Mouse (Mus musculus) skeletal muscle tissue, adult 2 months (tissue): ENCODE measurements around the gene Ddo.

Source experiments
- DNase-seq: peaks from one replicate; pipeline ENCODE4 v3.0.0-alpha.2; 2012; ENCODE audit warnings: low read depth, low spot score

Gene Ddo

GRCm38 (mm10) chr10:40651676-40652075 is 21.9 kb downstream of the Ddo start:
- no peak for DNase-seq

DNA sequence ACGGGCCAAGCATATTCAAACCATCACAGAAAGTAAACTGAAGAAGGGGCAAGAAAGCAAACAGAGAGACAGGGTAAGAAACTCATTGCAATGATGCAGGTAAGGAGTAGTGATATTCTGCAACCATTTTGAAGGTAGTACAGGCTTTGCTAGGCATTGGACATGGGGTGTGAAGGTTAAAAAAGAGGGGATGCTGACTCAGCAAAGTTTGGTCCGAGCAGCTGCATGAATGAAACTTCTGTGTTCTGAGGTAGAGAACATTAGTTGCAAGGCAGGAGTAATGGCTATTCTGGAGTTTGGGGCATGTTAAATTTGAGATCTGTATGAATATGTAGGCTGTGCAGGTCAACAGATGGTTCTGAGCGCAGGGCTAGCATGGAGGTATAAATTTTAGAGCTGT is 35.5 kb downstream of the Ddo start:
- DNase-seq: no peak

DNA sequence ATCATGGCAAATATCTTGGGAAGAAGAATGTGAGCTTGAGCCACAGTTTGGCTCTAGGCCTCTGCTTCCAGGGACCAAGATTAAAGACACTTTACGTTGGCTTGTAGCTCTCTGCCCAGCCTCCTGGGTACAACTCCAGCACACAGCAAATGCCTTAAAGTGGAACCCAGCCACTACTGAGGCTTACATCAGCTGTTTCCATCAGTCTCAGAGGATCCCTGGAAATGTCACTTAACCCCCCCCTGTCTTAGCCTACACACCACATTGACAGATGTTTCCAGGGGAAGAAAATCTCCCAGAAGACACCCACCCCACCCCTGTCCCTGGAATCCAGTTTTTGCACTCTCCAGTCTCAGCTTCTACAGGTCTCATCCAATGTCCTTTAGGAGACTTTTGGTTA is 37.1 kb downstream of the Ddo start:
- DNase-seq: no peak

GRCm38 (mm10) chr10:40668640-40669039 is 38.8 kb downstream of the Ddo start:
- DNase-seq: no peak

DNA sequence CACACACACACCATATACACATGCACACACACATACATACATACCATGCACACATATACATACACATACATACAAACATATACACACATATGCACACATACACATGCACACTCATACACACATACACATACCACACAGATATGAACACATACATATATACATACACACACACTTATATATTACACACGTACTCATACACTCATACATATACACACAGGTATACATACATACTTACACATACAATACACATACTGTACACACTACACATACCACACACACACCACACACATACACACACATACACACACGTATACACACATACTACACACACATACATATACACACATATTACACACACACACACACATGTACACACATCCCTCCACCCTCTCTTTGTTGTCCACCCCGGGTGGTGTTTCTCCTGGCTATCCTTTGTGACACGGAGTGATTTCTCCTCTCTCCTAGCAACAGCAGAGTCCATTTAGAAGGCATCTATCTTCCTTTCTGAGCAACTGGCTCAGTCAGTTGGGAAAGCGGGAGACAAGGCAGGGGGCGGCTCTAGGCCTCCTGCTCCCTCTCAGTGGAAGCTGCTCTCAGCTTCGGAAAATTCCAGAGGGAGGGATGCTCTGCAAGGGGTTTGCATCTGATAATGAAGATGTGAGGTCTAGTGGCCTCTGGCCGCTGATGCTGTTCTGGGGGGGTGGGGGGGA is 42.9 kb downstream of the Ddo start:
- DNase-seq: no peak

DNA sequence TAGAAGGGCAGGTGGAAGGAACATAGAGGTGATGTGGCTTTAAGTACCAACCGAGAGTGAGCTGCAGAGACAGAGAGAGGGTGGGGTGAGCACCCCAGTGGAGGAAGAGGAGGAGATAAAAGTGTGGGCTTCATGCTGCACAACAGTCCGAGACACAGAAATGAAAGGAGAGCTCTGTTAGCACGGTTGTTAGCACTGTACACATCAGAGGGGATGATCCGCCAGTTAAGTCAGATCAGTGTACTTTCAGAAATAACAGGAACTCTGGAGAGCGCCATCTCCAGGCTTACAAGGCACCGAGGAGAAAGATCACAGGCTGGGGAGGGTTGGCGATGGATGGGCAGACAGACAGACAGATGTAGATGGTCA is 43.5 kb downstream of the Ddo start:
- DNase-seq: no peak

- DNase-seq: no peak
Observed at GRCm38 (mm10) chr10:40674151-40674550, 44.3 kb downstream of the Ddo start.

- no peak for DNase-seq
Observed at GRCm38 (mm10) chr10:40675921-40676320, 46.1 kb downstream of the Ddo start.

DNA sequence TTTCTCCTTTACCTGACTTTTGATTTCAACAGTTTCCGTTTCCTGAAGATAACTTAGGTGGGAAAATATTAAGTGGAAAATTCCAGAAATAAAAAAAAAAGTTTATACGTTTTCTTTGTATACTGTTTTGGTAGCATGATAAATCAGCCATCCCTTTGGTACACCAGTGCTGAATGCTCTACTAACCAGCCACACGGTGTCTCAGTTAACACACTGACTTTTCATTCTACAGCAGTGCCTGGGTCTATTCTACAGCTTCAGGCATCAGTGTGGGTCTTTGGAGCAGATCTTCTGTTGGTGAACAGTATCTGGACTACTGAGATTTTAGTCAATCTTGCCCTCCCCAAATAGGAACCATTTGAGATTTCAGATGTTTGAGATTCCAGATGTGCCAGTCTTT is 48.7 kb downstream of the Ddo start:
- no peak for DNase-seq

- no peak for DNase-seq
Observed at GRCm38 (mm10) chr10:40682470-40682869, 52.7 kb downstream of the Ddo start.

GRCm38 (mm10) chr10:40683092-40683867 is 53.5 kb downstream of the Ddo start, which contains the start of gene Mettl24:
Gene Mettl24, plus strand, starts transcription at chr10:40683282.
- DNase-seq: peak; percentile 53

DNA sequence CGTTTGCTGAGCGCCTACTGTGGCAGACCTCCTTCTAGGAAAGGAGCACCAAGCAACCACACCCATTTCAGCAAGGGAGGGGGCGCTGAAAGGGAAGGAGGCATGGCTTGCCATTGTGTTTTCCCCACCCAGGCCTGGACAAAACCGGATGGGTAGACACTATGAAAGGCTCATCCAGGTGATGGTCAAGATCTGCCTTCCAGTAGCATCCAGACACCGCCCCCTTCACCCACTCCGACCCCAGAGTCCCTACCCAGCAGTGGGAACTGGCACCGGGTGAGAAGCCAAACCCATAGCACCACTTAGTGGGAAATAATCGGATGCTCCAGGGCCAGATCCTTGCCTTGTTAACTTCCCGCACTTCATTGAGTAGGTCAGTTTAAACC is 54.0 kb downstream of the Ddo start:
- no peak for DNase-seq

DNA sequence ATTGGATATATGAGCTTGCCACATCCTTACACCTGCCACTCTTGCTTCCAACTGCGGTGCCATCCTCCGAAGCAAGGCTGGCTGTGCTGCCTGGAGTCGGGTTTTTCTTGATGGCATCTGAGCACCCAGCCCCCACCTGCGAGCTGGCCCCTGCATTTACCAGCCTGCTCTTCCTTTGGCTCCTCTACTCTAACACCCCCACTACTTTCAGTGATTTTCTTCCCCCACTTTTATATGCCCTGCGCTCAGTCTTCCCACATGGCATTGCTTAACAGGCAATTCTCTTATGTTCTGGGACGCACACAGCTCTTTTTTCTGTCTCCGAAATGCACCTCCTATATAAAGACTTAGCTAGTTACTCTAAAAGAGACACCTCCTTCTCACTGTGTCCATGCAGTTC is 54.5 kb downstream of the Ddo start:
- DNase-seq: no peak

- no peak for DNase-seq
Observed at GRCm38 (mm10) chr10:40685641-40686040, 55.8 kb downstream of the Ddo start.

- no peak for DNase-seq
Observed at GRCm38 (mm10) chr10:40686976-40687375, 57.2 kb downstream of the Ddo start.

DNA sequence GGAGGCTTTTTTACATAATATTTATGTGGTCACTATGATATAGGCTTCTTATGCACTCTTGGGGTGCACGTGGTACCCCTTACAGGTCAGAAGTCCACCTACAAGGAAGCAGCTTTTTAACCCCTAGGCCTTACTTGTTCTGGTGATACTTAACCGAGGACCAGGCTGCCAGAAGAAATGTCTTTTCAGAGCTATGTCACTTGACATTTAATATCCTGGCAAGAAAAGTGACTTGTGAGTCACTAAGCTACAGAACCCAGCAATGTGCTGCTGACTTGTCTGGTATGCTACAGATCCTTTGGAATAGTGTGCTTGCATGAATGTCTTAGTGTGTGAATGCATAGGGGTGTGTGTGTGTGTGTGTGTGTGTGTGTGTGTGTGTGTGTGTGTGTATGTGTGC is 57.6 kb downstream of the Ddo start:
- DNase-seq: no peak

DNA sequence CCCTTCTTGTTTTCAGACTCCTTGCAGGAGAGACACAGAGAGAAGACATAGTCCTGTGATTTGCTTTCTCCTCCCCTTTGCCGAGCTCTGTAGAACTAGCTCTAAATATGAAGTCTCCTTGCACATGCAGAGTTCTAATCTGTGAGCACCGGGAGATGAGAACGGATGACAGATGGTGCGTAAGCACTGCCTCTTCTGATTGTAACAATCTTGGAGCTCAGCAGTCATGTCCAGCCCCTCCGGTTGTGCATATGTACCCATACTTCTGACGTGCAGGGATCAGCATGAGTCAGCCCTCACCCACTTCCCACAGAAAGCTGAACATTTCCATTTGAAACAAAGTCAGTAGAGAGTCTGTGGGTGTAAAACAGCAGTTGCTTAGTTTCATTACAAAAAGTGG is 58.5 kb downstream of the Ddo start:
- DNase-seq: no peak

- no peak for DNase-seq
Observed at GRCm38 (mm10) chr10:40688873-40689272, 59.1 kb downstream of the Ddo start.

DNA sequence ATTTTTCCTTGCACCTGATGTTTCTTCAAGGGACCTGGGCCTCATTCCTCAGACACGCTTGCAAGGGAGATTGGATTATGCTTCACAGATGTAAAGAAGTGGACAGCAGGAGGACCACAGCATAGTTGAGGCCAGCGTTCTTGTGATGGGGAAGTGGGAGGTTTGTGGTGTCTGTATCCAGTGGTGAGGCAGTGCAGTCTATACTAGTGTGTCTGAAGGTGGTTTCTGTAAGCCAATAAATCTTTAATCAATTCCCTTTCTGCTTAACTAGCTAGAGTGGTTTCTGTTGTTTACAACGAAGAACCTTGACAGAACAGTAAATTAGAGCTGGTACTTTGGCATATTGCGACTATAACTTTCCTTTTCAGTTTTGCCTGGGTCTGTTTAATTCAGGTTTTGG is 68.8 kb downstream of the Ddo start:
- no peak for DNase-seq

DNA sequence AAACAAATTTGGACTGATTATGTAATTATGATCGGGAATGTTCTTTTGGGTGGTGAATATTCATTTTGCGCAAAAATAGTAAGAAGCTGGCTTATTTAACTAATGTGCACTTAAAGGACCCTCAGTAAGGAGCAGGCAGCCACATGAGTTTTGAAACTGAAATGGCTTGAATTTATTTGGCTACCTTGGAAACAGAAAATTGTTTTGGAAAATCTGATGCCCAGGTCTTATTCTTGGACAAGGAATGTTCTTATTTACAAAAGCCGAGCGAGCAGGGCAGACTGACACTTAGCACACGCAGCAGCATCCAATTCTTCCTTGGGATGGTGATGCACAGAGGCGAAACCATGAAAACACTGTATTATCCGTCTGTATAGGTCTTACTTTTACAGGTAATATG is 81.3 kb downstream of the Ddo start:
- no peak for DNase-seq

- no peak for DNase-seq
Observed at GRCm38 (mm10) chr10:40713018-40713608, 83.3 kb downstream of the Ddo start.

DNA sequence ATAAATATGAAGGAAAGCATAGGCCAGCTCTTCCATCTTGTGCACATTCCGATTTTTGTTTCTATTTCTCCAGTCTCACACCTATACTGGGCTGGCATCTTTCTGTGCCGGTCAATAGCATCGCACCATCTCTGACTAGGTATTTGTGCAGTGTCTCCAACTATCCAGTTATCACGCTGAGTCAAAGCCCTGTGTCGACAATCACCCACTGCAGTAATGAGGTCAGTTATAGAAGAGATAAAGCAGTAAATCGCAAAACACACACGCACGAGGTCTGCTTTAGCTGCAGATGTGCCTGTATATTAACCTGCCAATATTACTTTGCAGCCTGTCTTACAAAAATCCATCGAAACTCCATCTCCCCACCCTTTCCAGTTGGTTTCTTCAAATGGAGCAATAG is 84.0 kb downstream of the Ddo start:
- DNase-seq: no peak

- no peak for DNase-seq
Observed at GRCm38 (mm10) chr10:40715151-40715550, 85.3 kb downstream of the Ddo start.
